Mouse (Mus musculus) kidney, postnatal 0 days (tissue): ENCODE measurements around the gene Cntn6. TPM values are rescaled to one million over a fixed set of nuclear protein-coding genes. Genes with fewer than 3 reads are reported as not detected.

ENCODE experiments used
- ATAC-seq: fragments of 200-750 bp; cut with Nextera tagmentation; replicated peaks from 2 replicates; pipeline ENCODE4 v1.8.0; 2017; ENCODE audit warnings: low read depth, moderate number of reproducible peaks, moderate TSS enrichment, moderate library complexity; ENCODE audit not compliant: low FRiP score
- DNase-seq: peaks from one replicate; pipeline ENCODE4 v3.0.0-alpha.2; 2016; ENCODE audit warnings: low spot score
- H3K27ac ChIP-seq: fragments of 300-500 bp; sonication (generic); 2 replicates; pipeline ENCODE4 v1.5.1; 2014; ENCODE audit warnings: mild to moderate bottlenecking
- H3K27me3 ChIP-seq: fragments of 300-500 bp; sonication (generic); 2 replicates; pipeline ENCODE4 v1.6.1; 2014; ENCODE audit warnings: low read length, mixed read lengths; ENCODE audit not compliant: insufficient read depth
- H3K36me3 ChIP-seq: fragments of 300-500 bp; sonication (generic); 2 replicates; pipeline ENCODE4 v1.6.1; 2014; ENCODE audit warnings: low read length, mixed read lengths; ENCODE audit not compliant: insufficient read depth
- H3K4me1 ChIP-seq: fragments of 300-500 bp; sonication (generic); replicated peaks from 2 replicates; pipeline ENCODE4 v1.6.1; 2014; ENCODE audit warnings: antibody characterized with exemption, low read length, mixed read lengths; ENCODE audit not compliant: insufficient read depth
- H3K4me2 ChIP-seq: fragments of 300-500 bp; sonication (generic); 2 replicates; pipeline ENCODE4 v1.6.1; 2014; ENCODE audit warnings: mild to moderate bottlenecking, low read length, moderate library complexity, mixed read lengths
- H3K4me3 ChIP-seq: fragments of 300-500 bp; sonication (generic); replicated peaks from 2 replicates; pipeline ENCODE4 v1.5.1; 2014; ENCODE audit warnings: low read depth, low read length
- H3K9ac ChIP-seq: fragments of 300-500 bp; sonication (generic); 2 replicates; pipeline ENCODE4 v1.6.1; 2014; ENCODE audit warnings: low read depth, low read length
- H3K9me3 ChIP-seq: fragments of 300-500 bp; sonication (generic); replicated peaks from 2 replicates; pipeline ENCODE4 v1.6.1; 2016; ENCODE audit warnings: low read length, inconsistent platforms, mixed read lengths
- CTCF ChIP-seq: IDR thresholded peaks from 2 replicates; pipeline ENCODE4 v1.5.1; 2016; ENCODE audit warnings: antibody characterized with exemption, low read depth, mild to moderate bottlenecking, moderate library complexity
- WGBS: fragments of 180-500 bp; shearing (Covaris S2); extraction: QIAGEN DNeasy Blood & Tissue Kit; methylation state at CpG from one replicate; pipeline ENCODE4 v1.1.7; 2014; 5-methylcytosine and 5-hydroxymethylcytosine counted together
- polyA plus RNA-seq: library from polyadenylated mRNA; unstranded; fragments of >200 nt; fragmentation: Nextera tagmentation; extraction: Ambion mirVana; gene quantifications from 2 replicates; pipeline ENCODE4 v1.2.1, GENCODE M21; 2015

Gene Cntn6
- polyA plus RNA-seq, 1 experiment from 2014 or later = 0.74 TPM

DNA sequence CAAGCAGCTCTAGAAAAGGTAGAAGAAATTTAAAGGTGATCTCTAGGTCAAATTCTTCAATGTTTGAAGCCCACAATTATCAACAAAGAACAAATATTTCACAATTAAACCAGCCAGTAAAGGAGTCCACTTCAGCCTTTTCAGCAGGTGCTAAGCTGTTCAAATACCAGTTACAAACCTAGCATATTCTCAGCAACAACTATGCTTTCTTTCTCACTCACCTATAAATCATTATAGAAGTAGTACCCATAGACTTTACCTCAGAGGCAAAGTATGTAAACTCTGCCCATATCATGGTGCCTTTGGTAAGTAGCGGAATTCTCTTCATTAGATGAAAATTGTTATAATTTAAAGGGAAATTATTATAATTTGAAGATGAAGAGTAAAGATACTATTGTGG lies 71.4 kb downstream of the Cntn6 start:
- Histone ChIP-seq H3K4me3 (no peak overlapping the region), H3K9me3 (no peaks in the 10 kb centered on the region), H3K4me2 (no peak overlapping the region), H3K9ac (no peak overlapping the region), H3K27me3 (no peaks in the 10 kb centered on the region), H3K36me3 (no peaks in the 10 kb centered on the region), H3K4me1 (no peaks in the 10 kb centered on the region), H3K27ac (no peak overlapping the region)
- ATAC-seq (no peak), DNase-seq (no peak)
- whole genome bisulfite sequencing = 87% methylated on average over 1 of the region's 1 CpGs
- TF ChIP-seq CTCF = no peak

DNA sequence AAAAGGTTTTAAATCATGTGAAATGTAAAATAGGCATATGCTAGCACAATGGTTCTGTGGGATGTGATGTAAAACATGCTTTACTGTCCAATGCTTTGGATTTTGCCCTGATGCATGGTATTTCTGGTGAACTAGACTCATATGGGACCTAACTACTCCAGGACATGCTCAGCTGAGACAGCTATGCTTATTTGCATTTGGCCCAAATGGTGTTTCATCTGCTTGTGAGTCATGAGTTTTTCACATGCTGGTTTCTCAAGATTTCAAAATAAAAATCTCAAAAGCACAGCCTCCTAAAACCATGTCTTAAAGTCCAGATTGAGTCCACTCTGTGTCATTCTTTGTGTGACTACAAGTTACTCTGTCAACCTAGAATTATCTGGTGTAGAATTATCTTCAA lies 77.0 kb downstream of the Cntn6 start:
- ATAC-seq = no peak
- Histone ChIP-seq H3K9ac (no peak overlapping the region), H3K27me3 (no peaks in the 10 kb centered on the region), H3K4me3 (no peak overlapping the region), H3K36me3 (no peaks in the 10 kb centered on the region), H3K9me3 (no peaks in the 10 kb centered on the region), H3K4me2 (no peak overlapping the region), H3K4me1 (no peaks in the 10 kb centered on the region), H3K27ac (no peak overlapping the region)
- no peak for TF ChIP-seq CTCF
- DNase-seq = no peak

DNA sequence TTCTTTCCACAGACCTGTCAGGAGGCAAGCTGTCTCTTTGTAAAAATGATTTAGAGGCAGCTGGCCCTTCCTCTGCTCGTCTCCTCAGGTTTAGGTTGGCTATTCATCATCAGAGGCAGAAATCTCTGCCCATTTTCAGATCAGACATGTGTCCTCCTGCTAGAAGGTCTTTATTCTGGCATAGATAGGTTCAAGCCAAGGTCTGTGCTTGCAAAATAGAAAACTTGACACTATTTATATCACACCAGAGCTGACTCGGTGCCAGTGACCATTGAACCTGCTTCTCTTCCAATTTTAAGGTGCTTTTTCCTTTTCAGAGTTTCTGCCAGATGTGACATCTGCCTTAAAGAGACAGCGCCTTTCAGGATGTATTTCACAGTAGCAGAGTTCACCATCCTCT lies 95.4 kb downstream of the Cntn6 start:
- H3K4me1 ChIP-seq = no peaks in the 10 kb centered on the region
- H3K9me3 ChIP-seq = no peaks in the 10 kb centered on the region
- WGBS = 43% methylated on average over 3 of the region's 3 CpGs
- H3K27me3 ChIP-seq = no peaks in the 10 kb centered on the region
- H3K36me3 ChIP-seq = no peaks in the 10 kb centered on the region
- no peak for TF ChIP-seq CTCF
- H3K9ac ChIP-seq = no peak overlapping the region
- H3K4me3 ChIP-seq = no peak overlapping the region
- no peak overlapping the region for H3K4me2 ChIP-seq
- no peak for ATAC-seq
- H3K27ac ChIP-seq = no peak overlapping the region
- DNase-seq = no peak

DNA sequence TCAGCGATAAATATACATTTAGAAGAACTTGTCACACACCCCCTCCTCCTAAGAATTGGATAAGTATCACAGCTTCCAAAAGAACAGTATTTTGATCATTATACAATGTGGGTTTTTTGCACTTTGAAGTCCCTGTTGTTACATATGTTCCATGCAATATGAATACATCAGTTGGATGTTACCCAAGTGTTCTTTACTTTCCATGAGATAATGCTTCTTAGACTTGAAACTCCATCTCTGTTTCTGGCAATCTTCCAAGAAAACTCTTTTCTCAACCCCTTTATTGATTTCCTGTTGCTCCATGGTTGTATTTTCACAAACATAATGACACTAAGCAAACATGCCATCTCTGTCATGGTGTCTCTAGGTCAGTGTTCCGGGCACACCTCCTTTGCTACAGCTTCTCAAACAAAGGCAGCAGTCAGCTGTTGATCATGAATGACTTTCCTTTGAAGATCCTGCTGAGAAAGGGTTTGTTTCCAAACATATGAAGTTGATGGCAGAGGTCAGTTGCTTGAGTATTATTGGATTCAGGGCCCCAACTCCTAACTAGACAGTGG lies 108.3 kb downstream of the Cntn6 start:
- ATAC-seq = no peak
- no peak overlapping the region for H3K4me2 ChIP-seq
- no peak for DNase-seq

DNA sequence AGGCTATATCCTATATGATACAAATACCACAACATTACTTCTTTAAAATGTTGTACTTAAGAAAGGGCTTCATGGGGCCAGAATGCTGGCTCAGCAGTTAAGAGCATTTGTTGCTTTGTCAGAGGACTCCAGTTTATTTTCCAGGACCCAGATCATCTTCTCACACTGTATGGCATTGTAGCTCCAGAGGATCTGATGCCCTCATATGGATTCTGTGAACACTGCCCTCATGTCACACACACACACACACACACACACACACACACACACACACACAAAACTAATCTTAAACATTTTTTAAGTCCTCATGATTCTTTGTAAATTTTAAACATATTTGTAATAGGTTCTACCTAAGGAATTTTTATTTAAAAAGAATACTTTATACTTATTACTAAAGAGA lies 110.3 kb downstream of the Cntn6 start:
- ATAC-seq (no peak), DNase-seq (no peak)
- no peak overlapping the region for H3K4me3 ChIP-seq
- H3K27me3 ChIP-seq = no peaks in the 10 kb centered on the region
- H3K9me3 ChIP-seq = no peaks in the 10 kb centered on the region
- TF ChIP-seq CTCF = no peak
- H3K4me1 ChIP-seq = no peaks in the 10 kb centered on the region
- H3K27ac ChIP-seq = no peak overlapping the region
- H3K36me3 ChIP-seq = no peaks in the 10 kb centered on the region
- H3K9ac ChIP-seq = no peak overlapping the region
- no peak overlapping the region for H3K4me2 ChIP-seq

More for the DNA sequence above, 108.3 kb downstream of the Cntn6 start:
- H3K27me3 ChIP-seq = no peaks in the 10 kb centered on the region
- no peaks in the 10 kb centered on the region for H3K36me3 ChIP-seq
- H3K9me3 ChIP-seq = no peaks in the 10 kb centered on the region
- H3K4me3 ChIP-seq = no peak overlapping the region
- no peak overlapping the region for H3K27ac ChIP-seq
- no peak for TF ChIP-seq CTCF
- no peaks in the 10 kb centered on the region for H3K4me1 ChIP-seq
- H3K9ac ChIP-seq = no peak overlapping the region
- WGBS = 75% methylated on average over 2 of the region's 2 CpGs

DNA sequence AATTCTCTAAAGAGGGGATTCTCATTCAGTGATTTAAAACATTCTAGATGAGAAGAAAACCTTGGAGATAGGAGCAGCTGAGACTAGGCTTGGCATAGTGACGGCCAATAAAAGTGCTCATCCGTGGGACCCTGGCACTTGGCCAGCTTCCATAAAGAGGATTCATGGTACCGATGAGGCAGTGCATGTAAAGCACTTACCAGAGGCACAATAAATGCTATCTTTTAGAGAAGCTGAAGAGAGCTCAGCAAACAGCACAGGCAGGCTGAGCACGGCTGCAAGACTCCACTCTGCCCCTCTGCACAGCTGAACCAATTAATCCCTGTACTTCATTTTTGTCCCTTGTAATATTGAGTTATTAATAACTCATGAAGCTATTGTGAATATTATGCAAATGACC lies 110.8 kb downstream of the Cntn6 start:
- Histone ChIP-seq H3K9me3 (no peaks in the 10 kb centered on the region), H3K4me3 (no peak overlapping the region), H3K27me3 (no peaks in the 10 kb centered on the region), H3K4me2 (no peak overlapping the region), H3K27ac (no peak overlapping the region), H3K9ac (no peak overlapping the region), H3K36me3 (no peaks in the 10 kb centered on the region), H3K4me1 (no peaks in the 10 kb centered on the region)
- WGBS = 34% methylated on average over 4 of the region's 4 CpGs
- no peak for TF ChIP-seq CTCF
- DNase-seq (no peak), ATAC-seq (no peak)

DNA sequence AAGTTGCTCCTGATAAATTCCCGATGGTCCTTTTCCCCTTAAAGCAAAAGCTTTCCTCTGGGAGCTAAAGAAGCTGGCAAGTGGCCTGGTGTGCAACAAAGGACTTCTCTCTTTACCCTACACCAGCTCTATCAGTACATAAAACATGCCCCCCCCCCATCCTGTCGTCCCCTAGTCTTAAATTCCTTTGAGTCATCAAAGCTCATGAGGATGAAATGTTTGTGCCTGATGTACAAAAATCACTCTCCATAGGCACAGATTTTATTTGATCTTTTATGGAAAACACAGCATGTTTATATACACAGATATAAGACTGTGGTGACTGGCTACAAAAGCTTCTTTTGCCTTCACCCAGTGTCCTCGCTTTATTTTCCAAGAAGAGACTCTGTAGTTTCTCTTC lies 112.6 kb downstream of the Cntn6 start:
- DNase-seq (no peak), ATAC-seq (no peak)
- H3K4me3 ChIP-seq = no peak overlapping the region
- no peak overlapping the region for H3K27ac ChIP-seq
- no peak for TF ChIP-seq CTCF
- no peaks in the 10 kb centered on the region for H3K36me3 ChIP-seq
- WGBS = 40% methylated on average over 3 of the region's 3 CpGs
- H3K4me1 ChIP-seq = no peaks in the 10 kb centered on the region
- H3K9ac ChIP-seq = no peak overlapping the region
- no peaks in the 10 kb centered on the region for H3K9me3 ChIP-seq
- H3K4me2 ChIP-seq = no peak overlapping the region
- H3K27me3 ChIP-seq = no peaks in the 10 kb centered on the region
